Mouse (Mus musculus) hindbrain, postnatal 0 days (tissue): ENCODE data around the gene Hadha. TPM values are rescaled to one million over a fixed set of nuclear protein-coding genes. Genes with fewer than 3 reads are reported as not detected.

Experiments
- ATAC-seq: fragments of 200-750 bp; cut with Nextera tagmentation; 2 replicates; pipeline ENCODE4 v1.8.0; 2017; ENCODE audit warnings: mild to moderate bottlenecking, moderate TSS enrichment, moderate library complexity
- DNase-seq: peaks from one replicate; pipeline ENCODE4 v3.0.0-alpha.2; 2015; ENCODE audit warnings: low spot score
- H3K27ac ChIP-seq: fragments of 300-500 bp; sonication (generic); 2 replicates; pipeline ENCODE4 v1.5.1; 2014; ENCODE audit warnings: mild to moderate bottlenecking
- H3K27me3 ChIP-seq: fragments of 300-500 bp; sonication (generic); 2 replicates; pipeline ENCODE4 v1.6.1; 2014; ENCODE audit warnings: low read length, mixed read lengths; ENCODE audit not compliant: insufficient read depth
- H3K36me3 ChIP-seq: fragments of 300-500 bp; sonication (generic); 2 replicates; pipeline ENCODE4 v1.6.1; 2014; ENCODE audit warnings: low read length, mixed read lengths; ENCODE audit not compliant: insufficient read depth
- H3K4me1 ChIP-seq: fragments of 300-500 bp; sonication (generic); 2 replicates; pipeline ENCODE4 v1.6.1; 2014; ENCODE audit warnings: antibody characterized with exemption, low read length, mixed read lengths; ENCODE audit not compliant: insufficient read depth
- H3K4me2 ChIP-seq: fragments of 300-500 bp; sonication (generic); 2 replicates; pipeline ENCODE4 v1.6.1; 2014; ENCODE audit warnings: low read depth, mild to moderate bottlenecking, low read length, moderate library complexity, mixed read lengths
- H3K4me3 ChIP-seq: fragments of 300-500 bp; sonication (generic); 2 replicates; pipeline ENCODE4 v1.5.1; 2014; ENCODE audit warnings: low read length
- H3K9ac ChIP-seq: fragments of 300-500 bp; sonication (generic); replicated peaks from 2 replicates; pipeline ENCODE4 v1.6.1; 2014; ENCODE audit warnings: mild to moderate bottlenecking, low read length, moderate library complexity, mixed read lengths
- H3K9me3 ChIP-seq: fragments of 300-500 bp; sonication (generic); 2 replicates; pipeline ENCODE4 v1.6.1; 2016; ENCODE audit warnings: low read length, mixed read lengths
- CTCF ChIP-seq: IDR thresholded peaks from 2 replicates; pipeline ENCODE4 v1.5.1; 2016; ENCODE audit warnings: antibody characterized with exemption, control low read depth, low read depth
- WGBS: fragments of 180-500 bp; shearing (Covaris S2); extraction: QIAGEN DNeasy Blood & Tissue Kit; methylation state at CpG from one replicate; pipeline ENCODE4 v1.1.7; 2014; 5-methylcytosine and 5-hydroxymethylcytosine counted together
- polyA plus RNA-seq: library from polyadenylated mRNA; unstranded; fragments of >200 nt; fragmentation: Nextera tagmentation; extraction: Ambion mirVana; gene quantifications from 2 replicates; pipeline ENCODE4 v1.2.1, GENCODE M21; 2015
- total RNA-seq: library from RNA; depleted of rRNA; stranded (reverse); fragments of >200 nt; gene quantifications from 2 replicates; pipeline ENCODE4 v1.2.3, GENCODE M21; 2014

Gene Hadha
- total and polyA plus RNA-seq, 2 experiments from 2014 or later = 50.4 to 68.0 TPM

- ATAC-seq (no peak; the same call in 1 of the 2 replicates), DNase-seq (no peak)
- Histone ChIP-seq H3K27me3 (no peaks in the 10 kb centered on the region), H3K4me3 (peak overlapping the region; percentile 54), H3K27ac (peak overlapping the region; percentile 69; the same call in 1 of the 2 replicates), H3K9ac (peak overlapping the region; percentile 56), H3K4me1 (peaks cover 19% of the 10 kb centered on the region), H3K36me3 (peaks cover 15% of the 10 kb centered on the region), H3K9me3 (no peaks in the 10 kb centered on the region), H3K4me2 (peak overlapping the region; percentile 67)
- no peak for TF ChIP-seq CTCF
- WGBS = 5% methylated on average over 28 of the region's 28 CpGs
Measured at GRCm38 (mm10) chr5:30114761-30115140, 40.2 kb downstream of the Hadha start.

DNA sequence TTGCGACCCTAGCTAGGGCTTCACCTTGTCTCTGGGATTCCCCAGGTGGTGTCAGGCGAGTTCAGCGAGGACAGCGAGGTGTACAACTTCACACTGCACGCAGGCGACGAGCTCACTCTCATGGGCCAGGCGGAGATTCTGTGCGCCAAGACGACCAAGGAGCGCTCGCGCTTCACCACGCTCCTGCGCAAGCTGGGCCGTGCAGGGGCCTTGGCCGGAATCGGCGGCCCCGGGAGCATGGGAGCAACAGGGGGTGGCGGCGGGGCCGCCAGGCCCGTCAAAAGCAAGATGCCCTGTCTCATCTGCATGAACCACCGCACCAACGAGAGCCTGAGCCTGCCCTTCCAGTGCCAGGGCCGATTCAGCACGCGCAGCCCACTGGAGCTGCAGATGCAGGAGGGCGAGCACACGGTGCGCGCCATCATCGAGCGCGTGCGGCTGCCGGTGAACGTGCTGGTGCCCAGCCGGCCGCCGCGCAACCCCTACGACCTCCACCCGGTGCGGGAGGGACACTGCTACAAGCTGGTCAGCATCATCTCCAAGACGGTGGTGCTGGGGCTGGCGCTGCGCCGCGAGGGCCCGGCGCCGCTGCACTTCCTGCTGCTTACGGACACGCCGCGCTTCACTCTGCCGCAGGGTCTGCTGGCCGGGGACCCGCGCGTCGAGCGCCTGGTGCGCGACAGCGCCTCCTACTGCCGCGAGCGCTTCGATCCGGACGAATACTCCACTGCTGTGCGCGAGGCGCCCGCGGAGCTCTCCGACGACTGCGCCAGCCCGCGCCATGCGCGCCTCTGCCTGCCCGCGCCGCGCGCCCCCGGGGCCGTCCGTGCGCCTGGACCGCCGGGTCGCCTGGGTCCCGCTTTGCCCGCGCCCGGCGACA lies 40.8 kb downstream of the Hadha start:
- peak; percentile 89 for ATAC-seq
- Histone ChIP-seq H3K27me3 (no peaks in the 10 kb centered on the region), H3K4me2 (peak overlapping the region; percentile 67), H3K4me1 (peaks cover 21% of the 10 kb centered on the region), H3K36me3 (peaks cover 10% of the 10 kb centered on the region; the same call in 1 of the 2 replicates), H3K4me3 (peak overlapping the region; percentile 54), H3K27ac (peak overlapping the region; percentile 69), H3K9me3 (no peaks in the 10 kb centered on the region), H3K9ac (peak overlapping the region; percentile 56)
- WGBS = 3% methylated on average over 91 of the region's 103 CpGs
- peak; percentile 94 for DNase-seq
- peak; percentile 61 for TF ChIP-seq CTCF

GRCm38 (mm10) chr5:30112533-30113068 lies 42.4 kb downstream of the Hadha start:
- no peak for DNase-seq
- Histone ChIP-seq H3K27me3 (no peaks in the 10 kb centered on the region), H3K4me3 (no peak overlapping the region), H3K36me3 (0 out of 2 replicates have a peak, but pooled peaks cover 7% of the 10 kb centered on the region), H3K4me2 (no peak overlapping the region), H3K9me3 (no peaks in the 10 kb centered on the region), H3K9ac (no peak overlapping the region), H3K27ac (no peak overlapping the region), H3K4me1 (peaks cover 21% of the 10 kb centered on the region)
- TF ChIP-seq CTCF = peak; percentile 47
- ATAC-seq = no peak
- WGBS = 82% methylated on average over 3 of the region's 3 CpGs

GRCm38 (mm10) chr5:30111771-30112170 lies 43.2 kb downstream of the Hadha start:
- DNase-seq (no peak), ATAC-seq (no peak)
- Histone ChIP-seq H3K4me2 (no peak overlapping the region), H3K9ac (no peak overlapping the region), H3K4me3 (no peak overlapping the region), H3K36me3 (no peaks in the 10 kb centered on the region), H3K9me3 (no peaks in the 10 kb centered on the region), H3K27me3 (no peaks in the 10 kb centered on the region), H3K4me1 (peaks cover 28% of the 10 kb centered on the region), H3K27ac (no peak overlapping the region)
- 56% methylated on average over 3 of the region's 3 CpGs for WGBS
- TF ChIP-seq CTCF = peak; percentile 30

DNA sequence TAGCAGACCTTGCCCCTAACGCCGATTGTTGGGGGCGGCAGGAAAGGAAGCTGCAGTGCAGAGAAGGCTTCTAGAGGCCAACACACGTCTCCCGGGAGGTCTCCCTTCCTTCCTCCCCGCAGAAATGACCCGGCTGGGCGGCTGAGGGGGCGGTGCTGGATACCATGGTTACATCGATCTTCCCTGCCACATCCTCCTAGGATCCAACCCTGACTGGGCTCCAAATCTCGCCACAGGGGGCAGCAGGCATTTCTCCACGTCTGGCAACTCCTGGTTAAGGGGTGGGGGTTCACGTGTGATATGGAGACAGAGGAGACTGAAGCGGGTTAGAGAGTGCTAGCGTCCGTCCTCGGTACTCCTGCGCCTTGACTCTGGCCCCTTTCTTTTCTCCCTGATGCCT lies 43.8 kb downstream of the Hadha start:
- Histone ChIP-seq H3K4me1 (peaks cover 31% of the 10 kb centered on the region), H3K9me3 (no peaks in the 10 kb centered on the region), H3K27me3 (no peaks in the 10 kb centered on the region), H3K4me2 (peak overlapping the region; percentile 45), H3K4me3 (0 out of 2 replicates have a peak overlapping the region, but pooled peaks have one; percentile 2), H3K27ac (peak overlapping the region; percentile 37; the same call in 1 of the 2 replicates), H3K36me3 (no peaks in the 10 kb centered on the region), H3K9ac (peak overlapping the region; percentile 31; the same call in 1 of the 2 replicates)
- peak; percentile 63 for TF ChIP-seq CTCF
- 6% methylated on average over 16 of the region's 18 CpGs for WGBS
- ATAC-seq (peak; percentile 48), DNase-seq (peak; percentile 85)

DNA sequence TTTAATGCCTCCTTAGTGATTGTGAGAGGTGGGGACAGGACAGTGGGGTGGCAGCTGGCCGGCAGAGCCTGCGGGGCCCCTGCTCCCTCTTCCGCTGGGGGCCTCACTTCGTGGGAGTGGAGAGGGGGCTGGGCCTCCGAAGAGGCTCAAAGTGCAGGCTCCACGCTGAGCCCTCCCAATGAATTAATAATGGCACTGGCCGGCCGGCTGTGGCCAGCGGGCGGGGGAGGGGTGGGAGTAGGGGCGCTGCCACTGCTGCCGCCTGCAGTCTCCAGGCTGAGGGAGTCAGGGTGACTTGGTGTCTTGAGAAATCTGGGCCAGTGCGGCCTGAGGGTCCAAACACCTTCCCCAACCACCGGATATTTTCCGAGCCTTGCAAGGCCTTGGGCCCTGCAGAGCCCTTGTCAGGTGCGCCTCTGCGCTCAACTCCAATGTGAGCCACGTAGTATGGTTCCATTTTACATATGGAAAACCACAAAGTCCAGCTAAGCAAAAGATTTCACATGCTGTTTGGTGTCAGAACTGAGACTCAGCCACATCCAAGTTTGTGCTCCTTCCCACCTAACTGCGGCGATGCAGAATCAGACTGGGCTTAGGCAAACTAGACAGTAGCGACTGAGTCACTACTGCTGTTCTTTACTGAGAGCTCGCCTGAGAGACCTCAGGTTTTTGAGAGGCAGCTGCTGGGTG lies 44.4 kb downstream of the Hadha start:
- H3K4me1 ChIP-seq = peaks cover 31% of the 10 kb centered on the region
- ATAC-seq (no peak), DNase-seq (peak; percentile 38)
- H3K9me3 ChIP-seq = no peaks in the 10 kb centered on the region
- 0 out of 2 replicates have a peak overlapping the region, but pooled peaks have one; percentile 2 for H3K4me3 ChIP-seq
- H3K36me3 ChIP-seq = no peaks in the 10 kb centered on the region
- 17% methylated on average over 22 of the region's 22 CpGs for WGBS
- peak overlapping the region; percentile 37; the same call in 1 of the 2 replicates for H3K27ac ChIP-seq
- H3K9ac ChIP-seq = peak overlapping the region; percentile 31; the same call in 1 of the 2 replicates
- H3K4me2 ChIP-seq = peak overlapping the region; percentile 45
- TF ChIP-seq CTCF = no peak
- H3K27me3 ChIP-seq = no peaks in the 10 kb centered on the region
